Mouse (Mus musculus) central nervous system, embryonic 14 days (tissue): ENCODE results near the gene Olfr866. TPM values are rescaled to one million over a fixed set of nuclear protein-coding genes. Genes with fewer than 3 reads are reported as not detected.

Experiments used
- polyA plus RNA-seq: library from polyadenylated mRNA; depleted of rRNA; stranded (reverse); fragments of >200 nt; gene quantifications from 2 replicates; pipeline ENCODE4 v1.2.3, GENCODE M21; 2012; rRNA removed

The Olfr866 gene
- not detected in 2 replicates for polyA plus RNA-seq

DNA sequence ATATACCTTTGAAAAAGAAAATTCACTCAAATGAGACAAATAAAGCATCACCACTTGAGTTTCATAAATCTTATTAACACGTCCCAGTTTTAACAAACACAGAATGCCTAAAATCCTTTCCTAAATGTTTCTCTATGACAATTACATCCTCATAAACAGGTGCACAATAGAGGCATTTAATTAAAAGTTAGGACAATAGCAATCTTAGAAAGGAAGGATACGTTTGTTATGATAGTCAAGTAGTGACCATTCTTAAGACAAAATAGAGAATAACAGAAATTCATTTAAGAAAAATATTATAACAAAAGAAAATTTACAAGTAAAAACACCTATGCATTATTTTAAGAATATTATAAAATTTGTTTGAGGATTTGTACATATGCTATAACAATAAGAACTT, at the start of gene Olfr866:
Gene Olfr866 (minus strand): TSS at position 101 of the 400 bp plus-strand sequence.

DNA sequence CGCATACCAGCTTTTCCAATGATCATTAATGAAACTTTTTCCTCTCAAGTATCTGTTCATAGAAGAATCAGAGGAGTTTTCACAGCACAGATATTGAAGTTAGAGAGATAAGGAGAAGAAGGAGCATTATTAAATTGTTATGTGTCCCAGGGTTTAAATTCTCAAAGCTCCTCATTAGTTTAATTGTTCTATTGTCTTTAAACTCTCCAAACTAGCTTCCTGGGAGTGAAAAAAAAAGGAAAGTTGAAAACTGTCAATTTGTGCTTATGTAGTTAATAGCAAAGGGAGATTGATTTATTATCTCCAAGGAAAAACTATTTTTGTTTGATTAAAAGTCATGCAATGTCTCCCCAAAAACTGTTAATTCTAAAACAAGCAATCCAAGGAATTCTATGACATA, 29.6 kb upstream of the Olfr866 start, which contains the start of gene Olfr867:
Gene Olfr867 (minus strand): TSS at position 101 of the 400 bp plus-strand sequence.

Other genes starting within 250 kb of the Olfr866 start
- gene Olfr58, start 247.8 kb downstream of the Olfr866 start, polyA plus RNA-seq, result not detected in 2 replicates
- not detected in 2 replicates for gene Olfr859, start 223.1 kb downstream of the Olfr866 start, polyA plus RNA-seq
- not detected in 2 replicates for gene Olfr860, start 178.3 kb downstream of the Olfr866 start, polyA plus RNA-seq
- gene Olfr862, start 140.0 kb downstream of the Olfr866 start, polyA plus RNA-seq, result not detected in 2 replicates
- not detected in 2 replicates for gene Olfr77, start 111.2 kb downstream of the Olfr866 start, polyA plus RNA-seq
- not detected in 2 replicates for gene Olfr867, start 29.5 kb upstream of the Olfr866 start, polyA plus RNA-seq
- not detected in 2 replicates for gene Olfr868, start 70.6 kb upstream of the Olfr866 start, polyA plus RNA-seq
- not detected in 2 replicates for gene Olfr869, start 101.0 kb upstream of the Olfr866 start, polyA plus RNA-seq
- gene Olfr870, start 146.0 kb upstream of the Olfr866 start, polyA plus RNA-seq, result not detected in 2 replicates
- gene Olfr871, start 184.2 kb upstream of the Olfr866 start, polyA plus RNA-seq, result not detected in 2 replicates
- gene Olfr872, start 209.1 kb upstream of the Olfr866 start, polyA plus RNA-seq, result not detected in 2 replicates